Mouse (Mus musculus): Measurements from ENCODE around the gene Nagpa.

- no peak for TF ChIP-seq CTCF (IDR thresholded peaks at IDR 0.05; ENCODE audit: low read depth)
- no peak for TF ChIP-seq EP300 (IDR thresholded peaks at IDR 0.05; ENCODE audit: low read depth)
Observed at GRCm38 (mm10) chr16:5153299-5154026, 50.3 kb downstream of the Nagpa start.

Data from heart, postnatal 0 days (tissue).